Mouse (Mus musculus) pancreas, adult 10 weeks (tissue): ENCODE results near the gene Wdr64. TPM values are rescaled to one million over a fixed set of nuclear protein-coding genes. Genes with fewer than 3 reads are reported as not detected.

Experiments
- polyA plus RNA-seq: library from polyadenylated mRNA; stranded (reverse); fragments of 350-450 nt; fragmentation: Illumina TruSeq; extraction: RNeasy Lipid Tissue Mini Kit (QIAGEN cat#74804); gene quantifications from one replicate; pipeline ENCODE4 v1.2.3, GENCODE M21; 2015; ENCODE audit warnings: low read depth, low replicate concordance; ENCODE audit not compliant: insufficient read depth

Gene Wdr64
- not detected for polyA plus RNA-seq

GRCm38 (mm10) chr1:175698293-175698692 lies at the start of gene Wdr64:
Gene Wdr64, plus strand, starts transcription at chr1:175698593.

DNA sequence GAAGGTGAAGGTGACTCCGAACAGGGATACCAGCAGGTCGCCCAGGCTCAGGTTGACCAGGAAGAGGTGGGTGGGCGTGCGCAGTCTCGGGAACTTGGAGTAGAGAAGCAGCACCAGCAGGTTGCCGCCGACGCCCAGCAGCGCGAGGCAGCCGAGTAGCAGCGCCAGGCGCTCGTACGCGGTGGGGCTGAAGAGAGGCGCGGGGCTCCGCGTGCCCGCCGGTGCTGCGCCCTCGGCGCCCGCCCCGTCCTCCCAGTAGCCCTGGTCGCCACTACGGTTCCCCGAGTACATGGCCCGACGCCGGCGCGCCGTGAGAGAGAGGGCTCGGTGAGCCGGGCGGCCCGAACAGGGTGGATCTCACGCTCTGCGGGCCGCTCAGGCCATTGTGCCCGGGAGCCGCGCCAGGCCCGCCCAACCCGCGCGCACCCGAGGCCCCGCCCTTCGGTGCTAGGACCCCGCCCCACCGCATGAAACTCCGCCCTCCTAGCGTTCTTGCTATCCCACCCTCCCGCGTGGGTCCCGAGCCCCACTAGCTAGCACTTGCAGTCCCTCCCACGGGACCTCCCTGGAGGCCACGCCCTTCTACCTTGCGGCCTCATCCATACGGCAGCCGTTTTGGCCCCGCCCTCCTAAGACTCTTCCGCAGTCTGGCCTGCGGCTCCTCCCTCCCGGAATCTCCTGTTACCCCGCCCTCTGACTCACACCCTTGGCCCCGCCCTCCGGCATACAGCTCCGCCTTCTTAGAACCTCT lies 6.0 kb upstream of the Wdr64 start, which contains the start of the genes Opn3 and Chml:
Gene Opn3, minus strand, starts transcription at position 531 of the 751 bp plus-strand sequence.
Gene Chml, minus strand, starts transcription at position 656 of the 751 bp plus-strand sequence.

Other genes starting within 250 kb of the Wdr64 start
- gene Rgs7, start 206.1 kb upstream of the Wdr64 start, polyA plus RNA-seq = 0.52 TPM
- 0.42 TPM for gene Kmo, start 78.2 kb upstream of the Wdr64 start, polyA plus RNA-seq
- gene Fh1, start 73.0 kb upstream of the Wdr64 start, polyA plus RNA-seq = 23.7 TPM
- 0.74 TPM for gene Opn3, start 5.8 kb upstream of the Wdr64 start, polyA plus RNA-seq
- gene Chml, start 5.7 kb upstream of the Wdr64 start, polyA plus RNA-seq = 1.4 TPM
- not detected for gene Exo1, start 182.0 kb downstream of the Wdr64 start, polyA plus RNA-seq
- not detected for gene Gm38100, start 221.7 kb downstream of the Wdr64 start, polyA plus RNA-seq